Mouse (Mus musculus) bone marrow, adult 2 months (tissue): ENCODE measurements around the gene Ust.
A peak's percentile ranks its signal among the peaks of the same experiment; 100 is the strongest.

Experiments used
- CTCF ChIP-seq: fragments of 200-500 bp; IDR thresholded peaks from 2 replicates; pipeline ENCODE4 v1.5.1; 2011; ENCODE audit warnings: low read length, control low read depth; ENCODE audit not compliant: control insufficient read depth, insufficient read depth
- POLR2A ChIP-seq: fragments of 200-500 bp; IDR thresholded peaks from 2 replicates; pipeline ENCODE4 v1.6.1; 2011; ENCODE audit warnings: low read depth, mild to moderate bottlenecking, control low read depth, low read length, borderline replicate concordance; ENCODE audit not compliant: control insufficient read depth

DNA sequence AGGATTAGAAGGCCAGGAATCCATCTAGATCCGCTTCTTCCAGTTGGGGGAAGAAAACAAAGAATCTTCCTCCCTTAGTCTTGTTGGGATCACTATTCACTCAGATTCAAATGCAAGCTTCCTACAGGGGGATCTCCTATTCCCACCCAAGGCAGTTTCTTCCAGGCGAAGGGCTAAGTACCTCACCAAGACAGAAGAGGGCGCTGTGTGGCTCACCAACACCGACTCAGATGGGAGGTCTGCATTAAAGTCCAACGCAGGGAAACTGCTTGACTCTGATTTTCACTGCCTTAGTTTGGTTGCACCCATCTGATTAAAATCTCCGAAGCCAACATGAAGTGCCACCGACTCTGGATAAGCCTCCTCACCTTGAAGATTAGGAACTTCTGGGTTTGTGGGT is 10.5 kb upstream of the Ust start:
- TF ChIP-seq CTCF = peak; percentile 27; the same call in 1 of the 2 replicates
- TF ChIP-seq POLR2A = no peak
